Mouse (Mus musculus) olfactory bulb, adult 2 months (tissue): Measurements from ENCODE around the gene Srsf3. TPM values are rescaled to one million over a fixed set of nuclear protein-coding genes. Genes with fewer than 3 reads are reported as not detected.
"Not testable (repeated sequence)": the region's sequence is repeated elsewhere in the genome, so short reads cannot be mapped to it uniquely, and the experiment has no call there.

ENCODE experiments used
- H3K27ac ChIP-seq: fragments of 200-500 bp; 2 replicates; pipeline ENCODE4 v1.5.1; 2012; ENCODE audit warnings: low read depth, low read length; ENCODE audit not compliant: insufficient read depth
- H3K4me1 ChIP-seq: fragments of 200-500 bp; 2 replicates; pipeline ENCODE4 v1.6.1; 2012; ENCODE audit warnings: low read length; ENCODE audit not compliant: control insufficient read depth, insufficient read depth
- H3K4me3 ChIP-seq: fragments of 200-500 bp; 2 replicates; pipeline ENCODE4 v1.5.1; 2012; ENCODE audit warnings: mild to moderate bottlenecking, low read depth, low read length, moderate library complexity; ENCODE audit not compliant: insufficient read depth
- CTCF ChIP-seq: fragments of 200-500 bp; IDR thresholded peaks from 2 replicates; pipeline ENCODE4 v1.5.1; 2012; ENCODE audit warnings: low read depth, mild to moderate bottlenecking, low read length, moderate library complexity; ENCODE audit not compliant: insufficient read depth
- POLR2A ChIP-seq: fragments of 200-500 bp; IDR thresholded peaks from 2 replicates; pipeline ENCODE4 v1.6.1; 2012; ENCODE audit warnings: mild to moderate bottlenecking, low read depth, low read length, moderate library complexity; ENCODE audit not compliant: insufficient read depth
- WGBS: fragments of 180-500 bp; shearing (Covaris S2); methylation state at CpG from one replicate; pipeline ENCODE4 v1.1.7; 2018; 5-methylcytosine and 5-hydroxymethylcytosine counted together
- polyA plus RNA-seq: library from polyadenylated mRNA; stranded (reverse); fragments of >200 nt; gene quantifications from 2 replicates; pipeline ENCODE4 v1.2.4, GENCODE M21; 2012; ENCODE audit warnings: low replicate concordance; ENCODE audit not compliant: missing spikeins, insufficient read depth, insufficient read length

Gene Srsf3
- polyA plus RNA-seq, 1 experiment: 350 TPM

DNA sequence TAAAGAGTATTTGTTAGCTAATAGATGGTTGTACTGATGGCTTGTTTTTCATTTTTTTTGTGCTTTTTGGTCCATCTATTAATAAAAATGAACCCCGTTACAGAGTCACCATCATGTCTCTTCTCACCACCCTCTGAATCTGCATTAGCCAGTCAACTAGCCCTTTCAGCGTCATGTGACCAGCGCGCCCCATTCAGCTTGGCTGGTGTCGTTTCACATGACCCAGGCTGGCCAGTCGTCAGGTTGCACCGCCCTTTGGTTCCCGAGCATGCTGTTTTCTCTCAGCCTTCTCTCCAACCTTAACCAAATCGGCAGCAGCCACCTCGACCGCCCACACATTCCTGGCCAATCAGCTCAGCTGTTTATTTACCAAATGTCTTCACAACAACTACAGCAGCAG, 6.9 kb downstream of the Srsf3 start:
- H3K4me1 ChIP-seq: peaks cover 10% of the 10 kb centered on the region
- TF ChIP-seq POLR2A: no peak
- TF ChIP-seq CTCF: no peak
- no peak overlapping the region for H3K27ac ChIP-seq
- no peak overlapping the region for H3K4me3 ChIP-seq
- WGBS: 47% methylated on average over 11 of the region's 11 CpGs

DNA sequence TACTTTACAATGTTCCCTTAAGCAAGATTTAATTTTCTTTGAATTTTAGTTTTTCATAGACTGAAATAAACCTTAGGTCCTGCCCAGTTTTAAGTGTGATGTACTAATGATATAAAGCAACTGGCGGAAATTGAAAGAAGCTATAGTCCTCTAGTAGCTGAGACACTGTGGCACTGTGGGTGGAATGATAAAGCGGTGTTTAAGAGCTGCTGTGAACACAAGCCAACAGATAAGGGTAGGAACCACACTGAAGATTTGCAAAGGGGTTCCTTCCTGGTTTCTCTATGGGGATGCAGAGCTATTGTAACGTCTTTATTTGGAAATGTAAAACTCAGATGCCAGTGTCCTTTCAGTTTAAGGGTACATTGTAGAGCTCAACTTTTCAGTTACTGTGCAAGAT, 9.2 kb downstream of the Srsf3 start:
- H3K4me3 ChIP-seq: not testable (repeated sequence)
- WGBS: 51% methylated on average over 3 of the region's 3 CpGs

DNA sequence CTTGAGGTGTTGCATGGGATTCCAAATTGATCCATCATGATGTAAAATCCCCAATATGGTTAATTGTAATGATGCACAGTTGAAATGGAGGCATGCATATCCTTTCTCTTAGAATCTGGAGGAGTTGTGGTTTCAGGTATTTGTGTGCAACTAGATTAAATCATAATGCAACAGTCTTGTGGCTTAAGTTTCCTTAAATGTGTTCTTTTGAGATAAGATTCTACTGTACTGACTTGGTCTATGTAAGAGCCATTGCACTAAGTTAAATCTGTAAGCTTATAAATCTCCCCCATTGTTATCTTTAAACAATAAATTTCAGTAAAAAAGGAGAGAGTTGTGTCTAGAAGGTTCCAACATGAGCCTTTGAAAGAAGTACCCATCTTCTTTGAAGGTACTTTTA, 10.1 kb downstream of the Srsf3 start:
- H3K27ac ChIP-seq: no peak overlapping the region
- no peak overlapping the region for H3K4me3 ChIP-seq
- peaks cover 10% of the 10 kb centered on the region for H3K4me1 ChIP-seq
- no peak for TF ChIP-seq CTCF
- TF ChIP-seq POLR2A: no peak

More for the DNA sequence above, 9.2 kb downstream of the Srsf3 start:
- H3K4me1 ChIP-seq: peaks cover 12% of the 10 kb centered on the region
- not testable (repeated sequence) for H3K27ac ChIP-seq

DNA sequence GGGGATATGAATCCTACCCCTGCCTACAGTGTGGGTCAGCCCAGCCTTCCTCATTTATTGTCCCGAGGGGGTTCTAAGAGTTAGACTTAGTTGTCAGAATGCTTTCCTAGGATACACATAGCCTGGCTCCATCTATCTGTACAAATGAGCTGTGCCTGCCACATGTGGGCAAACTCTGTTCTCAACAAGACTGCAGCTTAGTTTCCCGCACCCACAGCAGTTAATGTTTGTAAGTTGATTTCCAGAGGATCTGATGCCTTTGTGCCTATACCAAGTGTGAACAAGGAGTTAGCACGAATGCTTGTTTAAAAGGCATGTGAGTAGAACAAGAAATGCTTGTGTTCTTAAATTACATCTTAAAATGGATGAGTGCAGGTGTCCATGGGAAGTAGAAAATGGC, 11.2 kb downstream of the Srsf3 start:
- H3K27ac ChIP-seq: no peak overlapping the region
- TF ChIP-seq CTCF: no peak
- TF ChIP-seq POLR2A: no peak
- WGBS: 64% methylated on average over 3 of the region's 3 CpGs
- H3K4me3 ChIP-seq: no peak overlapping the region
- H3K4me1 ChIP-seq: peaks cover 8% of the 10 kb centered on the region

DNA sequence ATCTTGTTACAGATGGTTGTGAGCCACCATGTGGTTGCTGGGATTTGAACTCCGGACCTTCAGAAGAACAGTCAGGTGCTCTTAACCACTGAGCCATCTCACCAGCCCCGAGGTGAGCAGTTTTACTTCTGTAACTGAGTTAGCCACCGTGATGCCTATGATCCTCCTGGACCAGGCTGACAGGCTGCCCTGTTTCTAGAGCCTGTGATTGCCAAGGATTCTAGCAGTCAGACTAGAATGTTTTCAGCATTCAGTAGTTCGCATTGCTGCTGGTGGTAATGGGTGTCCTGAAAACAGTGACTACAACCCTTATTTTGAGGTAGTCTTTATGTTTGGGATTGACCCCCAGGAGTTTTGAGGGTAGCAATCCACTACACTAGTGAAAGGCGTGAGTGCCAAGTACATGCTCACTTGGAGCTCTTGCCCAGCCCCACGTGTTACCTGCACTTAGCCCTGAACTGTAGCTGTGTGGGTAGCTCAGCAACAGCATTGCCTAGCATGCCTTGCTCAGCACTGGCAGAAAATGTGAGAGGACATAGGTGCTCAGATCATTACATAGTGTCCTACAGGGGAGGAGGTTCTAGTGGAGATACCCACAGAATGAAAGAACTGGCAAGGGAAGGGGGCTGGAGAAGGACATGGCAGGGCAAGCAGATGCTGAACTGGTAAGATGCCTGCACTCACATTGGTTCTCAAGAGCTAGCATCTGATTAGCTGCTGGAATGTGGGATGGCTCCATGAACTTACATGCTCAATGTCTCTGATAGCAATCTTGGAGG, 11.9 kb downstream of the Srsf3 start:
- 76% methylated on average over 6 of the region's 6 CpGs for whole genome bisulfite sequencing
- no peak overlapping the region for H3K27ac ChIP-seq
- TF ChIP-seq POLR2A (no peak), CTCF (no peak)
- no peak overlapping the region for H3K4me3 ChIP-seq
- peaks cover 9% of the 10 kb centered on the region for H3K4me1 ChIP-seq

DNA sequence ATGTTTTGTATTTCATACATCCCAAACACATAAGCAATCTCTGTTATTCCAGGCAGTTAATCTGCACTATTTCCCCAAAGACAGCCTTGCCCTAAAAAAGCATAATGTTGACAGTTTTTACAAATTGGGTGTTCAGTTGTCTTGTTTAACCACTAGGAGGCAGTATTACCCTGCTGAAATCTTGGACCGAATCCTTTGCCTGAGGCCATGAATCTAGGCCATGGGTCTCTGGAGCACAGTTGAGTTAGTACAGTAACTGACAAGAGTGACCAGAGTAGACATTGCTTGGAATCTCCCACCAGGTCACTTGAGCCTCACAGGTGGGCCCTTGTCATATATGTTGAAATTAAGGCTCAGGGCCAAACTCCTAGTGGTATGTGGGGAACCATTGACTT, 12.5 kb downstream of the Srsf3 start:
- Histone ChIP-seq H3K27ac (no peak overlapping the region), H3K4me3 (no peak overlapping the region), H3K4me1 (peaks cover 5% of the 10 kb centered on the region; the same call in 1 of the 2 replicates)
- 24% methylated on average over 1 of the region's 1 CpGs for WGBS
- TF ChIP-seq CTCF: no peak
- TF ChIP-seq POLR2A: no peak

DNA sequence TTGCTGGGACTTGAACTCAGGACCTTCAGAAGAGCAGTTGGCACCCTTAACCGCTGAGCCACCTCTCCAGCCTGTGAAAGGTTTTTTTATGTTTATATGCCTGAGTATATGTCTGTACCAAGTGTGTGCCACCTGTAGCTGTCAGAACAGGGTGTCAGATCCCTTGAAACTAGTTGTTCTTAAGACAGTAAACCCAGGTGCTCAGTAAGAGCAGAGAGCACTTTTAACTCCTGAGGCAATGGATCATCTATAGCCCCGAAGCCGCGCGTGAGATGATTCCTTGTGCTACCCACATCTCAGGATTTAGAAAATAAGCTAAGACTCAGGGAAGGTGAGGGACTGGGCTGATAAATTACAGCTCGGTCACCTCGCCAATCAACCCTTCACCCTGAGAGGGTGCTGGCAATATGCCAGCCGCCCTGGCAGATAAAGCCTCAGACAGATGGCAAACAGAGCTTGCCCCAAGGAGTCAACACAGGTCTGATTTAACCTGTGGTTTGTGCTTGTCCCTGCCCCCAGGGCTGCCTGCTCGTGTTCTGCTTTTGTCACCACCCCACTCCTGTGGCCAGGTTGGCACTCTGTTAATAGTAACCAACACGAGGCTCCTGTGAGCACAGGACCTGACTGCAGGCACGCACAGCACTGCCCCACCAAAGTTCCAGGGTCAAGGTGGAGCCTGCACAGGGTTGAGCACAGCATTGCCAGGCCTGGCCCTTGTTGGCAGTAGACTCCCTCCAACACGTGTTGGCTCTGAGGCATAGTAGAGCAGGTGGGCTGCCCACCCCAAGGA, 13.5 kb downstream of the Srsf3 start:
- no peak overlapping the region for H3K4me3 ChIP-seq
- H3K27ac ChIP-seq: no peak overlapping the region
- WGBS: 54% methylated on average over 12 of the region's 12 CpGs
- peaks cover 11% of the 10 kb centered on the region for H3K4me1 ChIP-seq
- no peak for TF ChIP-seq POLR2A
- TF ChIP-seq CTCF: no peak

DNA sequence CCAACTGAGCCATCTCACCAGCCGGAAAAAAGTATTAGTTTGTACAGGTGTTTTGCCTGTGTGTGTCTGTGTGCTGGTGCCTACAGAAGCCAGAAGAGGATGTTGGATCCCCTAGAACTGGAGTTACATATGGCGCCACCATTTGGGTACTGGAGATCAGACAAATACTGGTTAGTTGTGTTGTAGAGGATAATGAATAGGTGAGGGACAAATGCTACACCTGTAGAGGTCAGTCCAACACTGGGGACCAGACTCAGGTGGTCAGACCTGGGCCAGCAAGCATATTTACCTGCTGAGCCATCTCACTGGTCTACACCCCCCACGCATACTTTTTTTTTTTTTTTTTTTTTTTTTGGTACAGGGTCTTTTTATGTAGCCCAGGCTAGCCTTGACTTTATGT, 14.4 kb downstream of the Srsf3 start:
- 88% methylated on average over 3 of the region's 3 CpGs for WGBS
- TF ChIP-seq POLR2A (no peak), CTCF (no peak)
- H3K4me3 ChIP-seq: no peak overlapping the region
- no peak overlapping the region for H3K27ac ChIP-seq
- peaks cover 14% of the 10 kb centered on the region for H3K4me1 ChIP-seq

DNA sequence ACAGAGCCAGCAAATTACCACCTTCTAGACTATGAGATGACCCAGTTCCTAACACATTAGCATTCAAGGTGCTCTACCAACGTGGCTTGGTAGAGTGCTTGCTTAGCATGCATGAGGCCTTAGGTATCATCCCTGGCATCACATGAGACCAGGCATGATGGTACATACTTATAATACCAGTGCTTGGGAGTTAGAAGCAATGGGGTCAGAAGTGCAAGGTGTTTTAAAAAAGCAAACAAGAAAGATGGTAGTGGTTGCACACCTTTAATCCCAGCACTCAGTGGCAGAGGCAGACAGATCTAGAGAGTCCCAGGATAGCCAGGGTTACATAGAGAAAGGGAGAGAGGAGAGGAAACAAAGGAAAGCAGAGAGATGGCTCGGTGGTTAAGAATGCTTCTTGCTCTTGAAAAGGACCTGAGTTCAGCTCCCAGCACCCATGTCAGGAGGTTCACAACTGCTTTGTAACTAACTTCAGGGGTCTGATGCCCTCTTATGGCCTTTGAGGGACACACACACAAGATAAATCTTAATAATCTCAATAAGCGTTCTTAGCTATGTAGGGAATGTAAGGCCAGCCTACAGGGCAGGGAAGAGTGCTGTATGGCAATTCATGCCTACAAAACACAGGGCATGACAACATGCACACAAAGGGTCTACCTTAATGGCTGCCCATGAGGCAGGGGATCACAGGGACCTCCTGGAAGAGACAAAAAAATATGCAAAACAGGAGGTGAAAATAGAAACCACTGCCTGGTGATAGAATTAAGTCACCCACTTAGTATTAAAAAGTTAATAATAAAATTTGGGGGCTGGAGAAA, 15.5 kb downstream of the Srsf3 start:
- Histone ChIP-seq H3K4me3 (no peak overlapping the region), H3K27ac (no peak overlapping the region), H3K4me1 (peaks cover 14% of the 10 kb centered on the region)
- WGBS: 76% methylated on average over 3 of the region's 3 CpGs
- TF ChIP-seq CTCF (no peak), POLR2A (no peak)
